Mouse (Mus musculus): ENCODE results near the gene Cpsf3. TPM values are rescaled to one million over a fixed set of nuclear protein-coding genes. Genes with fewer than 3 reads are reported as not detected.

Gene Cpsf3
- polyA plus RNA-seq, 1 experiment from 2014 or later = 105 TPM

DNA sequence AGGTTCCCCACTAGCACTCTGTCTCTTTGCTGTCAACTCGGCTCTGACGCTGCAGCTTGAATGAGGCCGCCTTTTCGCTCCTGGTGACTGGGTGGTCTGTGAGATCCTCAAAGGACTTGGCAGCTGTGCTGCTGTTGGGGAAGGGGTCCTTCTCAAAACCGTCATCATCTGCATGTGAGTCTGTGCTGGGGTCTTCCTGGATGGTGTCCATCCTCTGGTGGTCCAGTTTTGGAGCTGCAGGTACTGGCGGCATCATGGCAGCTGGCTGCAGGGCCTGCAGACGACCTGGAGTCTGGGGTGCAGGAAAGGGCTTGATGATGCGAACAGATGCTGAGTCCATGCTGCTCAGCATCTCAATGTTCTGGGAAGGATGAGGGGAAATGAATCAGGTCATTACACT lies 40.1 kb downstream of the Cpsf3 start:
- Histone ChIP-seq H3K4me1 (ENCODE audit: control insufficient read depth, insufficient read depth, low read length) (peaks cover 3% of the 10 kb centered on the region; the same call in 1 of the 2 replicates), H3K27ac (ENCODE audit: low read length) (no peak overlapping the region), H3K4me2 (ENCODE audit: low read depth, low read length) (no peak overlapping the region), H3K27me3 (replicated peaks; ENCODE audit: control insufficient read depth, insufficient read depth, low read length) (no peaks in the 10 kb centered on the region), H3K36me3 (ENCODE audit: control insufficient read depth, insufficient read depth, low read length) (peaks cover 13% of the 10 kb centered on the region), H3K9ac (ENCODE audit: low read depth, low read length) (no peak overlapping the region), H3K4me3 (ENCODE audit: low read length) (no peak overlapping the region), H3K9me3 (ENCODE audit: control insufficient read depth, low read length) (no peaks in the 10 kb centered on the region)
- WGBS = 93% methylated on average over 8 of the region's 8 CpGs
- no peak for ATAC-seq

GRCm38 (mm10) chr12:21326325-21326724 lies 41.1 kb downstream of the Cpsf3 start:
- no peak overlapping the region for H3K4me2 ChIP-seq (ENCODE audit: low read depth, low read length)
- H3K36me3 ChIP-seq (ENCODE audit: control insufficient read depth, insufficient read depth, low read length) = peaks cover 13% of the 10 kb centered on the region
- no peaks in the 10 kb centered on the region for H3K4me1 ChIP-seq (ENCODE audit: control insufficient read depth, insufficient read depth, low read length)
- no peak for ATAC-seq
- H3K27me3 ChIP-seq (replicated peaks; ENCODE audit: control insufficient read depth, insufficient read depth, low read length) = no peaks in the 10 kb centered on the region
- H3K9ac ChIP-seq (ENCODE audit: low read depth, low read length) = no peak overlapping the region
- no peaks in the 10 kb centered on the region for H3K9me3 ChIP-seq (ENCODE audit: control insufficient read depth, low read length)
- H3K4me3 ChIP-seq (ENCODE audit: low read length) = no peak overlapping the region
- WGBS = 97% methylated on average over 3 of the region's 3 CpGs
- H3K27ac ChIP-seq (ENCODE audit: low read length) = no peak overlapping the region

- Histone ChIP-seq H3K9ac (ENCODE audit: low read depth, low read length) (no peak overlapping the region), H3K4me2 (ENCODE audit: low read depth, low read length) (no peak overlapping the region), H3K27me3 (replicated peaks; ENCODE audit: control insufficient read depth, insufficient read depth, low read length) (no peaks in the 10 kb centered on the region), H3K4me1 (ENCODE audit: control insufficient read depth, insufficient read depth, low read length) (no peaks in the 10 kb centered on the region), H3K4me3 (ENCODE audit: low read length) (no peak overlapping the region), H3K36me3 (ENCODE audit: control insufficient read depth, insufficient read depth, low read length) (peaks cover 14% of the 10 kb centered on the region; the same call in 1 of the 2 replicates), H3K27ac (ENCODE audit: low read length) (no peak overlapping the region), H3K9me3 (ENCODE audit: control insufficient read depth, low read length) (no peaks in the 10 kb centered on the region)
- WGBS = 89% methylated on average over 9 of the region's 9 CpGs
- no peak for ATAC-seq
Measured at GRCm38 (mm10) chr12:21329661-21330400, 44.6 kb downstream of the Cpsf3 start.

GRCm38 (mm10) chr12:21330961-21331576 lies 45.9 kb downstream of the Cpsf3 start:
- Histone ChIP-seq H3K9me3 (ENCODE audit: control insufficient read depth, low read length) (no peaks in the 10 kb centered on the region), H3K4me1 (ENCODE audit: control insufficient read depth, insufficient read depth, low read length) (no peaks in the 10 kb centered on the region), H3K4me2 (ENCODE audit: low read depth, low read length) (no peak overlapping the region), H3K4me3 (ENCODE audit: low read length) (no peak overlapping the region), H3K27ac (ENCODE audit: low read length) (no peak overlapping the region), H3K27me3 (replicated peaks; ENCODE audit: control insufficient read depth, insufficient read depth, low read length) (no peaks in the 10 kb centered on the region), H3K36me3 (ENCODE audit: control insufficient read depth, insufficient read depth, low read length) (peaks cover 8% of the 10 kb centered on the region; the same call in 1 of the 2 replicates), H3K9ac (ENCODE audit: low read depth, low read length) (no peak overlapping the region)
- WGBS = 85% methylated on average over 10 of the region's 10 CpGs
- no peak for ATAC-seq

- Histone ChIP-seq H3K4me1 (ENCODE audit: control insufficient read depth, insufficient read depth, low read length) (no peaks in the 10 kb centered on the region), H3K9me3 (ENCODE audit: control insufficient read depth, low read length) (no peaks in the 10 kb centered on the region), H3K27ac (ENCODE audit: low read length) (no peak overlapping the region), H3K27me3 (replicated peaks; ENCODE audit: control insufficient read depth, insufficient read depth, low read length) (no peaks in the 10 kb centered on the region), H3K4me3 (ENCODE audit: low read length) (no peak overlapping the region), H3K9ac (ENCODE audit: low read depth, low read length) (no peak overlapping the region), H3K36me3 (ENCODE audit: control insufficient read depth, insufficient read depth, low read length) (peaks cover 8% of the 10 kb centered on the region; the same call in 1 of the 2 replicates), H3K4me2 (ENCODE audit: low read depth, low read length) (no peak overlapping the region)
- no peak for ATAC-seq
- WGBS = 85% methylated on average over 6 of the region's 6 CpGs
Measured at GRCm38 (mm10) chr12:21331711-21332110, 46.5 kb downstream of the Cpsf3 start.

- H3K4me1 ChIP-seq (ENCODE audit: control insufficient read depth, insufficient read depth, low read length) = no peaks in the 10 kb centered on the region
- H3K9ac ChIP-seq (ENCODE audit: low read depth, low read length) = no peak overlapping the region
- H3K27me3 ChIP-seq (replicated peaks; ENCODE audit: control insufficient read depth, insufficient read depth, low read length) = no peaks in the 10 kb centered on the region
- WGBS = 91% methylated on average over 7 of the region's 7 CpGs
- peaks cover 8% of the 10 kb centered on the region; the same call in 1 of the 2 replicates for H3K36me3 ChIP-seq (ENCODE audit: control insufficient read depth, insufficient read depth, low read length)
- H3K4me2 ChIP-seq (ENCODE audit: low read depth, low read length) = no peak overlapping the region
- H3K27ac ChIP-seq (ENCODE audit: low read length) = no peak overlapping the region
- no peak overlapping the region for H3K4me3 ChIP-seq (ENCODE audit: low read length)
- no peaks in the 10 kb centered on the region for H3K9me3 ChIP-seq (ENCODE audit: control insufficient read depth, low read length)
- ATAC-seq = no peak
Measured at GRCm38 (mm10) chr12:21333021-21333420, 47.8 kb downstream of the Cpsf3 start.

GRCm38 (mm10) chr12:21333766-21334165 lies 48.6 kb downstream of the Cpsf3 start:
- Histone ChIP-seq H3K36me3 (ENCODE audit: control insufficient read depth, insufficient read depth, low read length) (peaks cover 8% of the 10 kb centered on the region; the same call in 1 of the 2 replicates), H3K27me3 (replicated peaks; ENCODE audit: control insufficient read depth, insufficient read depth, low read length) (no peaks in the 10 kb centered on the region), H3K9ac (ENCODE audit: low read depth, low read length) (no peak overlapping the region), H3K9me3 (ENCODE audit: control insufficient read depth, low read length) (no peaks in the 10 kb centered on the region), H3K27ac (ENCODE audit: low read length) (no peak overlapping the region), H3K4me3 (ENCODE audit: low read length) (no peak overlapping the region), H3K4me1 (ENCODE audit: control insufficient read depth, insufficient read depth, low read length) (no peaks in the 10 kb centered on the region), H3K4me2 (ENCODE audit: low read depth, low read length) (no peak overlapping the region)
- 91% methylated on average over 5 of the region's 5 CpGs for WGBS
- ATAC-seq = peak; percentile 65; the same call in 1 of the 2 replicates

GRCm38 (mm10) chr12:21335869-21336268 lies 50.7 kb downstream of the Cpsf3 start:
- Histone ChIP-seq H3K36me3 (ENCODE audit: control insufficient read depth, insufficient read depth, low read length) (peaks cover 4% of the 10 kb centered on the region; the same call in 1 of the 2 replicates), H3K9ac (ENCODE audit: low read depth, low read length) (no peak overlapping the region), H3K4me2 (ENCODE audit: low read depth, low read length) (no peak overlapping the region), H3K27ac (ENCODE audit: low read length) (no peak overlapping the region), H3K27me3 (replicated peaks; ENCODE audit: control insufficient read depth, insufficient read depth, low read length) (no peaks in the 10 kb centered on the region), H3K9me3 (ENCODE audit: control insufficient read depth, low read length) (no peaks in the 10 kb centered on the region), H3K4me1 (ENCODE audit: control insufficient read depth, insufficient read depth, low read length) (no peaks in the 10 kb centered on the region), H3K4me3 (ENCODE audit: low read length) (no peak overlapping the region)
- no peak for ATAC-seq
- 80% methylated on average over 7 of the region's 7 CpGs for WGBS

- Histone ChIP-seq H3K4me1 (ENCODE audit: control insufficient read depth, insufficient read depth, low read length) (no peaks in the 10 kb centered on the region), H3K9ac (ENCODE audit: low read depth, low read length) (no peak overlapping the region), H3K9me3 (ENCODE audit: control insufficient read depth, low read length) (no peaks in the 10 kb centered on the region), H3K4me2 (ENCODE audit: low read depth, low read length) (no peak overlapping the region), H3K27me3 (replicated peaks; ENCODE audit: control insufficient read depth, insufficient read depth, low read length) (no peaks in the 10 kb centered on the region), H3K36me3 (ENCODE audit: control insufficient read depth, insufficient read depth, low read length) (peaks cover 4% of the 10 kb centered on the region; the same call in 1 of the 2 replicates), H3K27ac (ENCODE audit: low read length) (no peak overlapping the region), H3K4me3 (ENCODE audit: low read length) (no peak overlapping the region)
- no peak for ATAC-seq
- WGBS = 95% methylated on average over 5 of the region's 5 CpGs
Measured at GRCm38 (mm10) chr12:21337171-21337570, 52.0 kb downstream of the Cpsf3 start.
